Mouse (Mus musculus): ENCODE measurements around the gene Etnk1.

DNA sequence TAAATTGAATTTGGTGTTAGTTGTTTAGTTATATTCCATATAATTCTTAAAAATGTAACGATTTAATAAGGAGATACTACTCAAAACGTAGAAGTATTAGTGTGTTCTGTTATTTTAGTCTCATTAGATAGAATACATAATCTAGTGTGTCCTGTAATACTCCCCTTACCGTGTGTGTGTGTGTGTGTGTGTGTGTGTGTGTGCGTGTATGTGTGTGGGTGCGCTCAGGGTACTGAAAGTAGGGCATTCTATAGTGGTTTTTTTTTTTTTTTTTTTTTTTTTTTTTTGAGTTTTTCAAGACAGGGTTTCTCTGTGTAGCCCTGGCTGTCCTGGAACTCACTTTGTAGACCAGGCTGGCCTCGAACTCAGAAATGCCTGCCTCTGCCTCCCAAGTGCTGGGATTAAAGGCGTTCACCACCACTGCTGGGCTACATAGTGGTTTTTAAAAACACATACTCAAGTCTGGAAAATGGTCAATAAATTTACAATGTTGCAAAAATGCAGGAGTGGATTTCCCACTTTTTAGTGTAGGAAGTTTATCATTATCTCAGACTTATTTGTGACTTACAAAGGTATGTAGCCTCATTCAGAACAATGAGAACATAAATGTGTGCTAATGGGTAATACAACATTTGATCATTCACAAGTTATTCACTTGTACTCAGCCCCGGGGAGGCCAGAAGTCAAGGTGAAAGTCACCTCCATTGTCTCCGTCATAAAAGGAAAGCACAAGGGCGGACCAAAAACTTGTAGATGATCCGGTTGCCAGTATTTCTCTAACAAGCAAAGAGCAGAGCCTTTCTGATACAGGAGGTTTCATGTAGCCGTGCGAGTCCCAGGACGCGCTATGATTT is 1.4 kb upstream of the Etnk1 start:
- TF ChIP-seq CTCF (IDR thresholded peaks at IDR 0.05; ENCODE audit: borderline replicate concordance, control insufficient read depth, extremely low read depth, insufficient read depth, low read length, poor library complexity) (no peak), POLR2A (IDR thresholded peaks at IDR 0.05; ENCODE audit: control insufficient read depth, extremely low read depth, insufficient read depth, low read length, poor library complexity) (no peak)
